16 mouse cellular contexts compared by ENCODE assay signal in genomic region chr17:31308291-31308816, GRCm38 (mm10). TPM values are rescaled to one million over a fixed set of nuclear protein-coding genes. Genes with fewer than 3 reads are reported as not detected.
A peak's percentile ranks its signal among the peaks of the same experiment; 100 is the strongest.
DNase-seq lines count a peak whose midpoint lies in the region; ATAC-seq and TF ChIP-seq lines count a peak whose summit lies in the region.
"Had no signal": no experiment of that assay in that cellular context is flagged by ENCODE, and none has a peak within 500 bp of the region (broad histone marks: within the 10 kb centered on the region; RNA-seq: fewer than 3 reads in every experiment).

No protein-coding gene starts in this region.

- H3K27me3 ChIP-seq in hindbrain, embryonic 10.5 days (ENCODE audit: insufficient read depth, poor library complexity, severe bottlenecking), result no peaks in the 10 kb centered on the region
- no peaks in the 10 kb centered on the region for H3K27me3 ChIP-seq in hindbrain, postnatal 0 days (ENCODE audit: insufficient read depth, low read length)
- no peaks in the 10 kb centered on the region for H3K27me3 ChIP-seq in small intestine, adult 2 months (ENCODE audit: control insufficient read depth, insufficient read depth, low read length)
- H3K27me3 ChIP-seq in cerebellum, adult 2 months (ENCODE audit: control insufficient read depth, insufficient read depth, low read length), result no peaks in the 10 kb centered on the region
- H3K27me3 ChIP-seq: embryonic facial prominence, embryonic 13.5 days; limb, embryonic 13.5 days; Patski had no signal

- H3K9me3 ChIP-seq in hindbrain, embryonic 10.5 days, result no peaks in the 10 kb centered on the region
- no peaks in the 10 kb centered on the region for H3K9me3 ChIP-seq in hindbrain, postnatal 0 days (ENCODE audit: low read length)
- H3K9me3 ChIP-seq: embryonic facial prominence, embryonic 13.5 days; limb, embryonic 13.5 days had no signal

- H3K27ac ChIP-seq in gastrocnemius, adult 2 months, result peak overlapping the region; percentile 2; the same call in 1 of the 2 replicates
- 0 out of 2 replicates have a peak overlapping the region, but pooled peaks have one; percentile 35 for H3K27ac ChIP-seq in hindbrain, embryonic 10.5 days
- H3K27ac ChIP-seq in hindbrain, postnatal 0 days, result no peak overlapping the region
- H3K27ac ChIP-seq in small intestine, adult 2 months (ENCODE audit: insufficient read depth, low read depth, low read length), result peak overlapping the region; percentile 15; the same call in 1 of the 2 replicates
- no peak overlapping the region for H3K27ac ChIP-seq in cerebellum, adult 2 months (ENCODE audit: insufficient read depth, low read length)
- H3K27ac ChIP-seq: embryonic facial prominence, embryonic 13.5 days; left cerebral cortex, adult 2 months; limb, embryonic 13.5 days had no signal

- peaks cover 49% of the 10 kb centered on the region for H3K4me1 ChIP-seq in hindbrain, embryonic 10.5 days (replicated peaks)
- no peaks in the 10 kb centered on the region for H3K4me1 ChIP-seq in hindbrain, postnatal 0 days (ENCODE audit: insufficient read depth, low read length)
- H3K4me1 ChIP-seq in small intestine, adult 2 months (ENCODE audit: control insufficient read depth, insufficient read depth, insufficient read length, low read length), result peaks cover 30% of the 10 kb centered on the region
- H3K4me1 ChIP-seq in cerebellum, adult 2 months (ENCODE audit: control insufficient read depth, insufficient read depth, low read length), result 0 out of 2 replicates have a peak, but pooled peaks cover 5% of the 10 kb centered on the region

- no peak overlapping the region for H3K4me3 ChIP-seq in gastrocnemius, adult 2 months
- no peak overlapping the region for H3K4me3 ChIP-seq in hindbrain, embryonic 10.5 days
- no peak overlapping the region for H3K4me3 ChIP-seq in hindbrain, postnatal 0 days (ENCODE audit: low read length)
- no peak overlapping the region for H3K4me3 ChIP-seq in small intestine, adult 2 months (ENCODE audit: low read depth, low read length)
- H3K4me3 ChIP-seq in cerebellum, adult 2 months (replicated peaks; ENCODE audit: insufficient read depth, low read depth, low read length), result no peak overlapping the region
- H3K4me3 ChIP-seq: embryonic facial prominence, embryonic 13.5 days; left cerebral cortex, adult 2 months; limb, embryonic 13.5 days had no signal

- 0 out of 2 replicates have a peak, but pooled peaks cover 5% of the 10 kb centered on the region for H3K36me3 ChIP-seq in hindbrain, embryonic 10.5 days
- no peaks in the 10 kb centered on the region for H3K36me3 ChIP-seq in hindbrain, postnatal 0 days (ENCODE audit: insufficient read depth, low read length)
- H3K36me3 ChIP-seq in small intestine, adult 2 months (ENCODE audit: control insufficient read depth, insufficient read depth, low read length), result peaks cover 18% of the 10 kb centered on the region
- H3K36me3 ChIP-seq: embryonic facial prominence, embryonic 13.5 days; limb, embryonic 13.5 days had no signal

- DNase-seq in gastrocnemius, adult 2 months, result no peak
- DNase-seq in gastrocnemius, adult 8-10 months (ENCODE audit: low spot score in 2 of 2), result no peak
- DNase-seq in hindbrain, embryonic 10.5 days (ENCODE audit: low spot score), result no peak
- DNase-seq in hindbrain, postnatal 0 days (ENCODE audit: low spot score), result no peak
- peak; percentile 34 for DNase-seq in R1 (ENCODE audit: low read depth, low spot score)
- no peak for DNase-seq in cerebellum, adult 2 months
- DNase-seq in adrenal gland, postnatal 14 days, result no peak
- DNase-seq: gastrocnemius, postnatal 36 days; kidney, adult 11 months; kidney, postnatal 10 days had no signal

- ATAC-seq in hindbrain, postnatal 0 days, result no peak

- no peak overlapping the region for H3K9ac ChIP-seq in hindbrain, postnatal 0 days (replicated peaks; ENCODE audit: low read length)
- H3K9ac ChIP-seq: embryonic facial prominence, embryonic 13.5 days; limb, embryonic 13.5 days had no signal

- no peak overlapping the region for H3K4me2 ChIP-seq in hindbrain, postnatal 0 days (ENCODE audit: low read depth, low read length)
- H3K4me2 ChIP-seq: embryonic facial prominence, embryonic 13.5 days; limb, embryonic 13.5 days had no signal

- WGBS in hindbrain, embryonic 10.5 days, result 96% methylated on average over 7 of the region's 7 CpGs
- 92% methylated on average over 7 of the region's 7 CpGs for WGBS in hindbrain, postnatal 0 days
- WGBS in small intestine, adult 2 months, result 42% methylated on average over 7 of the region's 7 CpGs
- 97% methylated on average over 7 of the region's 7 CpGs for WGBS in cerebellum, adult 2 months

- no peak for TF ChIP-seq CTCF in gastrocnemius, adult 2 months (IDR thresholded peaks at IDR 0.05)
- TF ChIP-seq CTCF in hindbrain, postnatal 0 days (IDR thresholded peaks at IDR 0.05; ENCODE audit: low read depth), result no peak
- TF ChIP-seq CTCF in small intestine, adult 2 months (IDR thresholded peaks at IDR 0.05; ENCODE audit: extremely low read depth, insufficient read length, insufficient replicate concordance, low read depth, low read length), result no peak
- no peak for TF ChIP-seq CTCF in cerebellum, adult 2 months (IDR thresholded peaks at IDR 0.05; ENCODE audit: borderline replicate concordance, insufficient read depth, low read depth, low read length)

- intact Hi-C loops in gastrocnemius, adult 2 months (cut with DNase I), result loop anchor here (1.0 kb wide), 1 partner anchor 54 kb away; no protein-coding TSS in a partner anchor

- no peak for TF ChIP-seq POLR2A in small intestine, adult 2 months (IDR thresholded peaks at IDR 0.05; ENCODE audit: low read depth, low read length)
- TF ChIP-seq POLR2A in cerebellum, adult 2 months (IDR thresholded peaks at IDR 0.05; ENCODE audit: borderline replicate concordance, insufficient read depth, low read length), result no peak

RNA-seq across cellular contexts. Expression of gene Slc37a1, which starts 21.8 kb away (rescaled TPM):
- total RNA-seq in gastrocnemius, adult 2 months (2021), result 1 to 10 TPM; 3.0 to 4.2 TPM
- total RNA-seq in gastrocnemius, adult 8-10 months (2022), result 1 to 10 TPM; 2.4 to 4.6 (median 3.0) TPM
- polyA plus RNA-seq in hindbrain, embryonic 10.5 days (2016; fragmentation: Nextera tagmentation; extraction: Ambion mirVana), result 9.0 and 17.3 TPM in 2 replicates
- 8.8 and 10.7 TPM in 2 replicates for total RNA-seq in hindbrain, postnatal 0 days (2014; rRNA removed)
- polyA plus RNA-seq in hindbrain, postnatal 0 days (2015; fragmentation: Nextera tagmentation; extraction: Ambion mirVana), result 5.7 and 6.8 TPM in 2 replicates
- 68.2 and 145 TPM in 2 replicates for polyA plus RNA-seq in small intestine, adult 2 months (2012; rRNA removed)
- polyA plus RNA-seq in cerebellum, adult 2 months (2012; rRNA removed), result 6.1 and 7.8 TPM in 2 replicates
- 6.7 and 13.3 TPM in 2 replicates for total RNA-seq in adrenal gland, postnatal 14 days (2021)

RNA-seq across cellular contexts. Expression of gene Rsph1, which starts 31.2 kb away (rescaled TPM):
- 10 to 100 TPM in 1 of 2 experiments, 1 to 10 TPM in 1; 4.7 to 17.5 TPM for total RNA-seq in gastrocnemius, adult 2 months (2021)
- 1 to 10 TPM; 1.8 to 8.3 (median 4.9) TPM for total RNA-seq in gastrocnemius, adult 8-10 months (2022)
- polyA plus RNA-seq in hindbrain, embryonic 10.5 days (2016; fragmentation: Nextera tagmentation; extraction: Ambion mirVana), result 4.1 and 7.7 TPM in 2 replicates
- 0.50 and 1.3 TPM in 2 replicates for total RNA-seq in hindbrain, postnatal 0 days (2014; rRNA removed)
- 8.9 TPM in 2 replicates for polyA plus RNA-seq in hindbrain, postnatal 0 days (2015; fragmentation: Nextera tagmentation; extraction: Ambion mirVana)
- polyA plus RNA-seq in small intestine, adult 2 months (2012; rRNA removed), result 0.46 TPM in 1 of 2 replicates, not detected in the other
- 2.7 and 3.7 TPM in 2 replicates for polyA plus RNA-seq in cerebellum, adult 2 months (2012; rRNA removed)
- 6.4 and 6.7 TPM in 2 replicates for total RNA-seq in adrenal gland, postnatal 14 days (2021)
- total RNA-seq: common myeloid progenitor, adult 5-6 weeks had no signal

Comparison
In these comparisons a context has a peak if more than half of its experiments do, and no peak if none do; other contexts are left out.
1. H3K27ac ChIP-seq: peak in gastrocnemius, adult 2 months (single experiment), hindbrain, embryonic 10.5 days (single experiment) and small intestine, adult 2 months (single experiment); none in hindbrain, postnatal 0 days (single experiment) and cerebellum, adult 2 months (single experiment).